ENCODE assay signal across 8 mouse cellular contexts in the genomic region with DNA sequence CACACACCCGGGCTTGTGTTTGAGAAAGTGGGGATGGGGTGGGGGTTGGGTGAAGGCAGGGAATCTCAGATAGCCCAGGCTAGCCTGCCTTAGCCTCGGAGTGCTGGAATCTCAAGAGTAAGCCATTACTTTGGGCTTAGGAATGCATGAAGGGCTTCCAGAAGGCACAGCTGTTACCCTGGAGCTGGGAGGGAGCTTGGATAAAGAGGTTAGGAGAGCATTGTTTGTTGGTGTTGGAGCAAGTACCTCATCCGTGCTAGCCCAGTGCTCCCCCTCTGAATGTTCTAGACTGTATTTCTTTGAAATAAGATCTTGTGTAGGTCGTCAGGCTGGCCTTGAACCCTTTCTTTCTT. TPM values are rescaled to one million over a fixed set of nuclear protein-coding genes. Genes with fewer than 3 reads are reported as not detected.
DNase-seq lines count a peak whose midpoint lies in the region; ATAC-seq and TF ChIP-seq lines count a peak whose summit lies in the region.

No protein-coding gene starts in this region.

- peak overlapping the region; percentile 59 for H3K4me3 ChIP-seq in liver, adult 2 months (ENCODE audit: insufficient read depth, low read depth, low read length)
- peak overlapping the region; percentile 42 for H3K4me3 ChIP-seq in cortical plate, adult 2 months (ENCODE audit: insufficient read depth, low read length)
- H3K4me3 ChIP-seq in intestine, embryonic 15.5 days (replicated peaks), result peak overlapping the region; percentile 46
- peak overlapping the region; percentile 27 for H3K4me3 ChIP-seq in neural tube, embryonic 14.5 days (ENCODE audit: low read depth, low read length)

- H3K9me3 ChIP-seq in intestine, embryonic 15.5 days, result no peaks in the 10 kb centered on the region
- H3K9me3 ChIP-seq in neural tube, embryonic 14.5 days (ENCODE audit: control insufficient read depth, low read length), result no peaks in the 10 kb centered on the region

- no peak for DNase-seq in liver, adult 2 months (ENCODE audit: extremely low read depth, low read depth, low spot score)
- no peak for DNase-seq in liver
- DNase-seq in right cerebral cortex, postnatal 36 days (ENCODE audit: low spot score in 2 of 2), result no peak
- DNase-seq in retina, postnatal 1 day, result no peak
- DNase-seq in left cerebral cortex, postnatal 14 days (ENCODE audit: low spot score in 2 of 2), result no peak

- ATAC-seq in intestine, embryonic 15.5 days, result no peak
- ATAC-seq in neural tube, embryonic 14.5 days (ENCODE audit: low read depth), result no peak

- H3K9ac ChIP-seq in liver, adult 2 months (ENCODE audit: low read depth, low read length), result peak overlapping the region; percentile 74
- H3K9ac ChIP-seq in intestine, embryonic 15.5 days, result peak overlapping the region; percentile 68
- peak overlapping the region; percentile 43 for H3K9ac ChIP-seq in neural tube, embryonic 14.5 days (replicated peaks; ENCODE audit: low read depth, low read length)

- H3K4me2 ChIP-seq in intestine, embryonic 15.5 days (replicated peaks), result peak overlapping the region; percentile 85
- peak overlapping the region; percentile 45 for H3K4me2 ChIP-seq in neural tube, embryonic 14.5 days (ENCODE audit: low read depth, low read length)

- H3K36me3 ChIP-seq in liver, adult 2 months (ENCODE audit: control insufficient read depth, insufficient read depth, low read length), result no peaks in the 10 kb centered on the region
- no peaks in the 10 kb centered on the region for H3K36me3 ChIP-seq in intestine, embryonic 15.5 days
- no peaks in the 10 kb centered on the region for H3K36me3 ChIP-seq in neural tube, embryonic 14.5 days (ENCODE audit: control insufficient read depth, insufficient read depth, low read length)

- peaks cover 11% of the 10 kb centered on the region for H3K4me1 ChIP-seq in liver, adult 2 months (ENCODE audit: control insufficient read depth, insufficient read depth, low read length)
- no peaks in the 10 kb centered on the region for H3K4me1 ChIP-seq in cortical plate, adult 2 months (ENCODE audit: control insufficient read depth, insufficient read depth, low read length)
- H3K4me1 ChIP-seq in intestine, embryonic 15.5 days (replicated peaks), result peaks cover 33% of the 10 kb centered on the region
- peaks cover 4% of the 10 kb centered on the region; the same call in 1 of the 2 replicates for H3K4me1 ChIP-seq in neural tube, embryonic 14.5 days (ENCODE audit: control insufficient read depth, insufficient read depth, low read length)

- H3K27ac ChIP-seq in liver, adult 2 months (replicated peaks; ENCODE audit: insufficient read depth, low read depth, low read length), result peak overlapping the region; percentile 74
- peak overlapping the region; percentile 77 for H3K27ac ChIP-seq in cortical plate, adult 2 months (ENCODE audit: insufficient read depth, low read length)
- H3K27ac ChIP-seq in intestine, embryonic 15.5 days, result peak overlapping the region; percentile 90
- no peak overlapping the region for H3K27ac ChIP-seq in neural tube, embryonic 14.5 days (ENCODE audit: low read depth, low read length)

- intact Hi-C loops in left cerebral cortex, postnatal 14 days (cut with DNase I), result no loop called here

- H3K27me3 ChIP-seq in liver, adult 2 months (ENCODE audit: control insufficient read depth, insufficient read depth, low read length), result no peaks in the 10 kb centered on the region
- no peaks in the 10 kb centered on the region for H3K27me3 ChIP-seq in intestine, embryonic 15.5 days (replicated peaks)
- H3K27me3 ChIP-seq in neural tube, embryonic 14.5 days (ENCODE audit: control insufficient read depth, insufficient read depth, low read length), result no peaks in the 10 kb centered on the region

- no peaks in the 10 kb centered on the region for H3K79me2 ChIP-seq in liver, adult 2 months (ENCODE audit: control insufficient read depth, insufficient read depth, low read length)

- 26% methylated on average over 4 of the region's 4 CpGs for WGBS in liver, adult 2 months
- 20% methylated on average over 4 of the region's 4 CpGs for WGBS in intestine, embryonic 15.5 days
- WGBS in neural tube, embryonic 14.5 days, result 20% methylated on average over 4 of the region's 4 CpGs

- no peak for TF ChIP-seq POLR2A in liver, adult 2 months (IDR thresholded peaks at IDR 0.05; ENCODE audit: extremely low read depth, insufficient read depth, low read length)
- no peak for TF ChIP-seq POLR2A in cortical plate, adult 2 months (IDR thresholded peaks at IDR 0.05; ENCODE audit: extremely low read depth, insufficient read depth, low read length)

- no peak for TF ChIP-seq CTCF in liver, adult 2 months (IDR thresholded peaks at IDR 0.05; ENCODE audit: low read depth, low read length)
- TF ChIP-seq CTCF in cortical plate, adult 2 months (IDR thresholded peaks at IDR 0.05; ENCODE audit: extremely low read depth, insufficient read depth, low read length), result no peak

RNA-seq across cellular contexts. Expression of a gene that starts 22.8 kb away (rescaled TPM):
- total RNA-seq in liver, adult 2 months (2014; rRNA removed), result 726 and 988 TPM in 2 replicates
- polyA plus RNA-seq in liver, adult 2 months (2012; rRNA removed), result 1,363 and 1,398 TPM in 2 replicates
- 2,590 and 2,602 TPM in 2 replicates for polyA plus RNA-seq in cortical plate, adult 2 months (2012; rRNA removed)
- 14,579 and 17,104 TPM in 2 replicates for polyA plus RNA-seq in intestine, embryonic 15.5 days (2015; fragmentation: Nextera tagmentation; extraction: Ambion mirVana)
- 12,012 and 12,961 TPM in 2 replicates for polyA plus RNA-seq in neural tube, embryonic 14.5 days (2014; fragmentation: Nextera tagmentation; extraction: Ambion mirVana)
- total RNA-seq in left cerebral cortex, postnatal 14 days (2021), result 1,000 to 10,000 TPM; 3,011 to 3,018 TPM

RNA-seq across cellular contexts. Expression of a gene that starts 30.8 kb away (rescaled TPM):
- 2.0 and 4.2 TPM in 2 replicates for total RNA-seq in liver, adult 2 months (2014; rRNA removed)
- polyA plus RNA-seq in liver, adult 2 months (2012; rRNA removed), result 3.0 and 4.4 TPM in 2 replicates
- polyA plus RNA-seq in cortical plate, adult 2 months (2012; rRNA removed), result 260 and 267 TPM in 2 replicates
- 140 and 170 TPM in 2 replicates for polyA plus RNA-seq in intestine, embryonic 15.5 days (2015; fragmentation: Nextera tagmentation; extraction: Ambion mirVana)
- 428 and 502 TPM in 2 replicates for polyA plus RNA-seq in neural tube, embryonic 14.5 days (2014; fragmentation: Nextera tagmentation; extraction: Ambion mirVana)
- 100 to 1,000 TPM; 408 to 429 TPM for total RNA-seq in left cerebral cortex, postnatal 14 days (2021)

RNA-seq across cellular contexts. Expression of a gene that starts 34.2 kb away (rescaled TPM):
- total RNA-seq in liver, adult 2 months (2014; rRNA removed), result 1.5 and 2.4 TPM in 2 replicates
- 9.3 and 10.6 TPM in 2 replicates for polyA plus RNA-seq in liver, adult 2 months (2012; rRNA removed)
- 22.4 and 22.7 TPM in 2 replicates for polyA plus RNA-seq in cortical plate, adult 2 months (2012; rRNA removed)
- polyA plus RNA-seq in intestine, embryonic 15.5 days (2015; fragmentation: Nextera tagmentation; extraction: Ambion mirVana), result 11.1 and 11.4 TPM in 2 replicates
- 22.5 and 24.1 TPM in 2 replicates for polyA plus RNA-seq in neural tube, embryonic 14.5 days (2014; fragmentation: Nextera tagmentation; extraction: Ambion mirVana)
- total RNA-seq in left cerebral cortex, postnatal 14 days (2021), result 10 to 100 TPM; 34.2 to 34.4 TPM

Comparison
In these comparisons a context has a peak if more than half of its experiments do, and no peak if none do; other contexts are left out.
1. RNA of a gene that starts 30.8 kb away (polyA plus RNA-seq): 428 to 502 TPM in neural tube, embryonic 14.5 days, 260 to 267 TPM in cortical plate, adult 2 months and 140 to 170 TPM in intestine, embryonic 15.5 days; 3.0 to 4.4 TPM in liver, adult 2 months; every median in the first group is over 10 times any median in the second.
2. Peak in every context shown above with its lines, with median percentiles within 50 percentile points of each other: H3K4me3 ChIP-seq and H3K9ac ChIP-seq.